Mouse (Mus musculus): Measurements from ENCODE around the gene Ass1.

DNA sequence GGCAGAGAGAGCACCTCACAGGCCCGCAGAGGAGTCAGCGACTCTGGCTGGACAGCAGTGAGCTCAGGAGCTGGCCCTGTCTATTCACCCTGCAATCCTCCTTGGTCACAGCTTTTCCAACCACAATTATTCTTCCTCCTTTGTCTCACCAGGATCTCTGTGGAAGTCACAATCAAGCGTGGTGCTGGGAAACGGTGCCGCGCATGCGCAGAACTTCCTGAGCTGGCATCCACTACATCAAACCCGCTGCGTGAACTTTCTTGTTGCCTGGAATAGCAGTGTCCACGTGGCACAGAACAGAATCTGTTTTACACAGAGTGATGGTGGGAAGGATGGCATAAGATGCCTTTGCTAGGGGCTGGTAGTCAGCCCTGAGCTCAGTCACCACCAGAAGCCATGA is 82.0 kb downstream of the Ass1 start:
- TF ChIP-seq CTCF (IDR thresholded peaks at IDR 0.05; ENCODE audit: extremely low read depth, insufficient read depth, low read length) (no peak), POLR2A (IDR thresholded peaks at IDR 0.05; ENCODE audit: extremely low read depth, insufficient read depth, low read length) (no peak)

Measured in cortical plate, adult 2 months (tissue).